Mouse (Mus musculus) kidney, adult 2 months (tissue): ENCODE data around the gene Selenbp1.

Experiments used
- CTCF ChIP-seq: fragments of 200-500 bp; conservative IDR thresholded peaks from 2 replicates; pipeline ENCODE4 v1.5.1; 2011; ENCODE audit warnings: low read depth, mild to moderate bottlenecking, control low read depth, low read length, moderate library complexity, mixed read lengths; ENCODE audit not compliant: insufficient read depth, insufficient read length
- POLR2A ChIP-seq: fragments of 200-500 bp; IDR thresholded peaks from one replicate; pipeline ENCODE4 v1.6.1; 2011; ENCODE audit warnings: low read depth, low read length, control low read depth

DNA sequence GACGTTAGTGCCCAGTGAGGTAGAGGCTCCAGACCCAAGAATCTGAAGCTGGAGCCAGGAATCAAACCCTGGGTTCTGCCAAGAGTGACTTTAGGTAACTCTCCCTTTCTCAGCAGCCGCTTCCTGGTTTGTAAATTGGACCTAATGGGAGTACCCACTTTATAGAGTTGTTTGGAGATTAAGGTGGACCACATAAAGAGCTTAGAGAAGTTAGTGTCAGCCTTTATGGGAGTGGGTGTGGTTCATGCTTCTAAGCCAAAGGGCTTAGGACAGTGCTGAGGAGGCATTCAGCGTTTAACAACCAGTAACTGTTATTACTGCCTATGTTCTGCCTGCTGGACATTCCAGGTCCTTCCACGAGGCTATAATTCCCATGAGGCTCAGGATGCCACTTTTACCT, 14.0 kb upstream of the Selenbp1 start:
- TF ChIP-seq CTCF (no peak), POLR2A (no peak)
